Mouse (Mus musculus) urinary bladder, postnatal 10 days (tissue): ENCODE results near the gene Cdkal1.

ENCODE experiments used
- DNase-seq: peaks from one replicate; pipeline ENCODE4 v3.0.0; 2022; ENCODE audit warnings: low spot score

Cdkal1 gene

GRCm38 (mm10) chr13:29351023-29351684 is 504.3 kb downstream of the Cdkal1 start:
- DNase-seq = no peak

- DNase-seq = no peak
Observed at GRCm38 (mm10) chr13:29350004-29350403, 505.5 kb downstream of the Cdkal1 start.

GRCm38 (mm10) chr13:29349386-29349961 is 506.0 kb downstream of the Cdkal1 start:
- no peak for DNase-seq

GRCm38 (mm10) chr13:29348331-29348730 is 507.1 kb downstream of the Cdkal1 start:
- DNase-seq = no peak

GRCm38 (mm10) chr13:29332640-29333412 is 522.6 kb downstream of the Cdkal1 start:
- DNase-seq = no peak

- no peak for DNase-seq
Observed at GRCm38 (mm10) chr13:29325946-29326345, 529.5 kb downstream of the Cdkal1 start.

GRCm38 (mm10) chr13:29320421-29320820 is 535.1 kb downstream of the Cdkal1 start:
- no peak for DNase-seq

GRCm38 (mm10) chr13:29317703-29318102 is 537.8 kb downstream of the Cdkal1 start:
- DNase-seq = no peak

GRCm38 (mm10) chr13:29316271-29316670 is 539.2 kb downstream of the Cdkal1 start:
- DNase-seq = no peak

GRCm38 (mm10) chr13:29312026-29312425 is 543.4 kb downstream of the Cdkal1 start:
- no peak for DNase-seq

GRCm38 (mm10) chr13:29307420-29307819 is 548.1 kb downstream of the Cdkal1 start:
- DNase-seq = no peak

GRCm38 (mm10) chr13:29292608-29293240 is 562.8 kb downstream of the Cdkal1 start:
- no peak for DNase-seq

- DNase-seq = no peak
Observed at GRCm38 (mm10) chr13:29290569-29290968, 564.9 kb downstream of the Cdkal1 start.

GRCm38 (mm10) chr13:29285058-29285457 is 570.4 kb downstream of the Cdkal1 start:
- DNase-seq = no peak

GRCm38 (mm10) chr13:29281556-29281955 is 573.9 kb downstream of the Cdkal1 start:
- DNase-seq = no peak

- DNase-seq = no peak
Observed at GRCm38 (mm10) chr13:29278156-29278555, 577.3 kb downstream of the Cdkal1 start.

GRCm38 (mm10) chr13:29274296-29274695 is 581.2 kb downstream of the Cdkal1 start:
- DNase-seq = no peak

- DNase-seq = no peak
Observed at GRCm38 (mm10) chr13:29273693-29274221, 581.7 kb downstream of the Cdkal1 start.

- DNase-seq = no peak
Observed at GRCm38 (mm10) chr13:29271451-29271850, 584.0 kb downstream of the Cdkal1 start.

GRCm38 (mm10) chr13:29264015-29264711 is 591.3 kb downstream of the Cdkal1 start:
- DNase-seq = no peak

GRCm38 (mm10) chr13:29262164-29262563 is 593.3 kb downstream of the Cdkal1 start:
- no peak for DNase-seq

GRCm38 (mm10) chr13:29248535-29248934 is 606.9 kb downstream of the Cdkal1 start:
- DNase-seq = no peak
